Mouse (Mus musculus) hindbrain, embryonic 13.5 days (tissue): ENCODE data around the gene Mbd5. TPM values are rescaled to one million over a fixed set of nuclear protein-coding genes. Genes with fewer than 3 reads are reported as not detected.

Experiments used
- ATAC-seq: fragments of 200-750 bp; cut with Nextera tagmentation; 2 replicates; pipeline ENCODE4 v1.8.0; 2017; ENCODE audit warnings: moderate TSS enrichment; ENCODE audit not compliant: low FRiP score
- H3K27ac ChIP-seq: fragments of 300-500 bp; sonication (generic); 2 replicates; pipeline ENCODE4 v1.5.1; 2015; ENCODE audit warnings: inconsistent platforms, mild to moderate bottlenecking, moderate library complexity
- H3K27me3 ChIP-seq: fragments of 300-500 bp; sonication (generic); 2 replicates; pipeline ENCODE4 v1.6.1; 2015; ENCODE audit warnings: mild to moderate bottlenecking, inconsistent platforms
- H3K36me3 ChIP-seq: fragments of 300-500 bp; sonication (generic); 2 replicates; pipeline ENCODE4 v1.6.1; 2015; ENCODE audit warnings: mild to moderate bottlenecking, inconsistent platforms
- H3K4me1 ChIP-seq: fragments of 300-500 bp; sonication (generic); replicated peaks from 2 replicates; pipeline ENCODE4 v1.6.1; 2015; ENCODE audit warnings: inconsistent platforms
- H3K4me2 ChIP-seq: fragments of 300-500 bp; sonication (generic); 2 replicates; pipeline ENCODE4 v1.6.1; 2015; ENCODE audit warnings: inconsistent platforms, mild to moderate bottlenecking, moderate library complexity
- H3K4me3 ChIP-seq: fragments of 300-500 bp; sonication (generic); 2 replicates; pipeline ENCODE4 v1.5.1; 2015; ENCODE audit warnings: mild to moderate bottlenecking, inconsistent platforms
- H3K9ac ChIP-seq: fragments of 300-500 bp; sonication (generic); 2 replicates; pipeline ENCODE4 v1.6.1; 2015; ENCODE audit warnings: mild to moderate bottlenecking, inconsistent platforms
- H3K9me3 ChIP-seq: fragments of 300-500 bp; sonication (generic); 2 replicates; pipeline ENCODE4 v1.6.1; 2016; ENCODE audit warnings: inconsistent platforms
- WGBS: fragments of 180-500 bp; shearing (Covaris S2); methylation state at CpG from one replicate; pipeline ENCODE4 v1.1.7; 2015; 5-methylcytosine and 5-hydroxymethylcytosine counted together
- polyA plus RNA-seq: library from polyadenylated mRNA; unstranded; fragments of >200 nt; fragmentation: Nextera tagmentation; extraction: Ambion mirVana; gene quantifications from 2 replicates; pipeline ENCODE4 v1.2.1, GENCODE M21; 2015

Gene Mbd5
- polyA plus RNA-seq, 1 experiment from 2014 or later, result 37.2 TPM

DNA sequence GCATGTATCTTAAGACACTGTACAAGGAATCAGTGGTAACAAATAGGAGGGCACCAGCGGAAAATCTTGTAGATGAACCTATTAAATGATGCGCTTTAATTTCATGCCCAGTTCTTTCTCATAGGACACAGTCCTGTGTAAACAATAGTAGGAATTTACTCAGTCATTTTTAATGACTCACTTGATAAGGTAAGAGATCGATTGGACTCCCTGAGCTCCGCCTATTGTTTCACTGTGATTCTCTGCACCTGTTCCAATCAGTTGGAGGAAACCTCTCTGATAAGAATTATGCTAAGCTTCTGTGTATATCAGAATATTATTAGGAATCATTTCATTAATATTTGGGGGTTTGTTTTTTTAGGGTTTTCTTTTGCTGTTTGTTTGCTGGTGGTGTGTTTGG, 100.7 kb downstream of the Mbd5 start:
- Histone ChIP-seq H3K9ac (no peak overlapping the region), H3K36me3 (no peaks in the 10 kb centered on the region; the same call in 1 of the 2 replicates), H3K27ac (no peak overlapping the region), H3K4me2 (no peak overlapping the region), H3K4me3 (no peak overlapping the region), H3K4me1 (no peaks in the 10 kb centered on the region), H3K9me3 (0 out of 2 replicates have a peak, but pooled peaks cover 4% of the 10 kb centered on the region), H3K27me3 (no peaks in the 10 kb centered on the region)
- 92% methylated on average over 4 of the region's 4 CpGs for WGBS
- no peak for ATAC-seq

DNA sequence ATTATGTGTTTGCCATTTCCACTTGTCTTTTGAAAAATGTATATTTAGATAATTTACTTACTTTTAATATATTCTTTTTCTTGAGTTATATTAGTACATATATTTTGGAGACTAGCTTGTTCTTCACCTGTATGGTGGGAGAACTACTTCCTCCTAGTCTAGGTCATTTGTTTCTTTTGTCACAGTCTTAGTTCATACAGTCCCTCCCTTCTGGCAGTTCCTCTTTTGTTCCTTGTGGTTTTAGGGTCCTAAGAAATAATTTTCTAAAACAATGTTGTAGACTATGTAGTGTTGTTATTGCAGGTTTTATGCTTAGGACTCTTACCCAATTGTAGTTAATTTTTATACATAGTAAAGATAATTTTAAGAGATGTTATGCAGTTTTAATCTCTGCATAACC, 118.6 kb downstream of the Mbd5 start:
- ATAC-seq, result no peak
- Histone ChIP-seq H3K4me1 (no peaks in the 10 kb centered on the region), H3K4me3 (no peak overlapping the region), H3K36me3 (no peaks in the 10 kb centered on the region), H3K27me3 (no peaks in the 10 kb centered on the region), H3K27ac (no peak overlapping the region), H3K9me3 (no peaks in the 10 kb centered on the region), H3K9ac (no peak overlapping the region), H3K4me2 (no peak overlapping the region)

DNA sequence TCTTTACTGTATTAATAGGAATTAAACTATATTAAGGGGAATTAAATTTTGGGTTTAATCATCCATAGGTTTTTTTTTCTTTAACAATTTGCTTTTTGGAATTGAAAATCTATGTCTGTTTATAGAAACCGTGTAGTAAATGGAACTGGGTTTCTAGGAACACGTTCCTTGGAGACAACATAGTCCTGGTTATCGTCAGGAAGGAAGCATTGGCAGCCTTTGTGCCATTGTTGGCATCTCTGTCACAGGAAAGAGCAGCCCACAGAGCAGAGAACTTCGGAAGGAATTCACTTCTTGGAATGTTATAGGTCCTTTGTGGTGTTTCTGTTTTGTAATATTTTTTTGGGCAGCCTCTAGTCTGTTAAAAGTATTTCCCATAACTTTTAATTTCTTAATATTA, 135.7 kb downstream of the Mbd5 start:
- Histone ChIP-seq H3K9me3 (no peaks in the 10 kb centered on the region), H3K36me3 (no peaks in the 10 kb centered on the region), H3K4me3 (no peak overlapping the region), H3K27ac (no peak overlapping the region), H3K4me1 (no peaks in the 10 kb centered on the region), H3K9ac (no peak overlapping the region), H3K27me3 (no peaks in the 10 kb centered on the region), H3K4me2 (no peak overlapping the region)
- no peak for ATAC-seq
- WGBS, result 85% methylated on average over 4 of the region's 4 CpGs

DNA sequence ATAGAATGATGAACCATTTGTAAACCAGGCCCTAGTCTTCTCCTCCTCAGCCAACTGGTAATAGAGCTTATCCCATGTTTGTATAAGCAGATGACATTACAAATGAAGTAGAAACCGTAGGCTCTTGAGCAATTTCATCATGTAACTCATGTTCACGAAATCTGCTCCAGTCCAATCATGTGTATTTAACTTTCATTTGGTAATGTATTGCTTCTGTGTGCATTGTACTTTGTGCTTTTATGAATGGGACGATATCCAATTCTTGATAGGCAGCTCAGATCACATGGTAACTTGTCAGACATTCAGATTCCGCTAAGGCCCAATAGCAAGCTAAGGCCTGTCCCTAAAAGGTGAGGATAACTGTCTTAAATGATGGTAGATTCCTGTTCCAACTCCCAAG, 141.5 kb downstream of the Mbd5 start:
- H3K4me3 ChIP-seq, result no peak overlapping the region
- no peak for ATAC-seq
- 93% methylated on average over 4 of the region's 4 CpGs for WGBS
- no peaks in the 10 kb centered on the region for H3K9me3 ChIP-seq
- H3K27me3 ChIP-seq, result no peaks in the 10 kb centered on the region
- no peak overlapping the region for H3K27ac ChIP-seq
- H3K36me3 ChIP-seq, result no peaks in the 10 kb centered on the region
- no peaks in the 10 kb centered on the region for H3K4me1 ChIP-seq
- no peak overlapping the region for H3K9ac ChIP-seq
- no peak overlapping the region for H3K4me2 ChIP-seq

- no peak for ATAC-seq
- H3K4me1 ChIP-seq, result no peaks in the 10 kb centered on the region
- H3K9ac ChIP-seq, result no peak overlapping the region
- H3K9me3 ChIP-seq, result no peaks in the 10 kb centered on the region
- H3K4me3 ChIP-seq, result no peak overlapping the region
- peaks cover 6% of the 10 kb centered on the region for H3K36me3 ChIP-seq
- H3K27me3 ChIP-seq, result no peaks in the 10 kb centered on the region
- no peak overlapping the region for H3K4me2 ChIP-seq
- H3K27ac ChIP-seq, result no peak overlapping the region
Measured at GRCm38 (mm10) chr2:49096765-49097164, 147.5 kb downstream of the Mbd5 start.

- ATAC-seq, result no peak
- Histone ChIP-seq H3K4me1 (no peaks in the 10 kb centered on the region), H3K36me3 (peaks cover under 1% of the 10 kb centered on the region), H3K4me2 (no peak overlapping the region), H3K9ac (no peak overlapping the region), H3K27ac (no peak overlapping the region), H3K4me3 (no peak overlapping the region), H3K9me3 (no peaks in the 10 kb centered on the region), H3K27me3 (no peaks in the 10 kb centered on the region)
Measured at GRCm38 (mm10) chr2:49108906-49109305, 159.6 kb downstream of the Mbd5 start.

GRCm38 (mm10) chr2:49119875-49120274, 170.6 kb downstream of the Mbd5 start:
- Histone ChIP-seq H3K36me3 (0 out of 2 replicates have a peak, but pooled peaks cover 6% of the 10 kb centered on the region), H3K9me3 (0 out of 2 replicates have a peak, but pooled peaks cover 5% of the 10 kb centered on the region), H3K4me3 (no peak overlapping the region), H3K4me1 (no peaks in the 10 kb centered on the region), H3K4me2 (no peak overlapping the region), H3K27ac (no peak overlapping the region), H3K9ac (no peak overlapping the region), H3K27me3 (no peaks in the 10 kb centered on the region)
- WGBS, result 96% methylated on average over 6 of the region's 6 CpGs
- ATAC-seq, result no peak

- H3K36me3 ChIP-seq, result 0 out of 2 replicates have a peak, but pooled peaks cover 3% of the 10 kb centered on the region
- no peak for ATAC-seq
- H3K27me3 ChIP-seq, result no peaks in the 10 kb centered on the region
- no peak overlapping the region for H3K4me3 ChIP-seq
- H3K27ac ChIP-seq, result no peak overlapping the region
- H3K4me1 ChIP-seq, result no peaks in the 10 kb centered on the region
- no peak overlapping the region for H3K9ac ChIP-seq
- H3K4me2 ChIP-seq, result no peak overlapping the region
- WGBS, result 91% methylated on average over 3 of the region's 3 CpGs
- 0 out of 2 replicates have a peak, but pooled peaks cover 4% of the 10 kb centered on the region for H3K9me3 ChIP-seq
Measured at GRCm38 (mm10) chr2:49121603-49122002, 172.3 kb downstream of the Mbd5 start.

- Histone ChIP-seq H3K4me3 (no peak overlapping the region), H3K4me2 (no peak overlapping the region), H3K9ac (no peak overlapping the region), H3K4me1 (no peaks in the 10 kb centered on the region), H3K27ac (no peak overlapping the region), H3K36me3 (no peaks in the 10 kb centered on the region), H3K9me3 (no peaks in the 10 kb centered on the region), H3K27me3 (no peaks in the 10 kb centered on the region)
- ATAC-seq, result no peak
- 81% methylated on average over 3 of the region's 3 CpGs for WGBS
Measured at GRCm38 (mm10) chr2:49142186-49142585, 192.9 kb downstream of the Mbd5 start.

- Histone ChIP-seq H3K36me3 (peaks cover 4% of the 10 kb centered on the region; the same call in 1 of the 2 replicates), H3K27me3 (no peaks in the 10 kb centered on the region), H3K9ac (no peak overlapping the region), H3K9me3 (no peaks in the 10 kb centered on the region), H3K4me2 (no peak overlapping the region), H3K4me1 (no peaks in the 10 kb centered on the region), H3K4me3 (no peak overlapping the region), H3K27ac (no peak overlapping the region)
- 84% methylated on average over 1 of the region's 1 CpGs for WGBS
- ATAC-seq, result no peak
Measured at GRCm38 (mm10) chr2:49153649-49154048, 204.3 kb downstream of the Mbd5 start.

GRCm38 (mm10) chr2:49160232-49160947, 211.1 kb downstream of the Mbd5 start:
- H3K27me3 ChIP-seq, result no peaks in the 10 kb centered on the region
- no peak overlapping the region for H3K9ac ChIP-seq
- WGBS, result 85% methylated on average over 5 of the region's 5 CpGs
- H3K4me1 ChIP-seq, result no peaks in the 10 kb centered on the region
- no peaks in the 10 kb centered on the region for H3K9me3 ChIP-seq
- no peak overlapping the region for H3K27ac ChIP-seq
- ATAC-seq, result no peak
- H3K4me3 ChIP-seq, result no peak overlapping the region
- no peak overlapping the region for H3K4me2 ChIP-seq
- H3K36me3 ChIP-seq, result peaks cover 15% of the 10 kb centered on the region

GRCm38 (mm10) chr2:49169766-49170165, 220.5 kb downstream of the Mbd5 start:
- Histone ChIP-seq H3K36me3 (peaks cover 7% of the 10 kb centered on the region; the same call in 1 of the 2 replicates), H3K27ac (no peak overlapping the region), H3K27me3 (no peaks in the 10 kb centered on the region), H3K9me3 (no peaks in the 10 kb centered on the region), H3K4me3 (no peak overlapping the region), H3K9ac (no peak overlapping the region), H3K4me2 (no peak overlapping the region), H3K4me1 (no peaks in the 10 kb centered on the region)
- 94% methylated on average over 3 of the region's 3 CpGs for WGBS
- no peak for ATAC-seq

DNA sequence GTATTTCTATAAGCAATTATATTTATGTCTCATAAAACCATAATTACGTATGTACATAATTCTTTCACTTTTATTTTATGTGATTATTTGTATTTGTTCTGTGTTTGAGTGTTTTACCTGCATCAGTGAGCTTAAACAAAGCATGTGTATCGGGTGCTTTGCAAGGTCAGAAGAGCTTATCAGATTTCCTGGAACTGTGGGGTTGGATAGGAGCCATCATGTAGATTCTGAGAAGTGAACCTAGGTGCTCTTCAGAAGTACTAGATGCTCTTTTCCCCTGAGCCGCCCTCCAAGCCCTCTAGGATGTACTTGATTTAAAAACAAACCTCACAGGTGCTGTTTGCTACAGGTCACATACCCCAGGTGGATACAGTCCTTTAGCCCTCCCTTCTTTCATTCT, 227.7 kb downstream of the Mbd5 start:
- Histone ChIP-seq H3K36me3 (peaks cover 5% of the 10 kb centered on the region; the same call in 1 of the 2 replicates), H3K27ac (no peak overlapping the region), H3K4me3 (no peak overlapping the region), H3K4me2 (no peak overlapping the region), H3K9me3 (no peaks in the 10 kb centered on the region), H3K27me3 (no peaks in the 10 kb centered on the region), H3K4me1 (no peaks in the 10 kb centered on the region), H3K9ac (no peak overlapping the region)
- WGBS, result 91% methylated on average over 3 of the region's 3 CpGs
- ATAC-seq, result no peak
